Mouse (Mus musculus) thymus, adult 2 months (tissue): ENCODE data around the gene Ipcef1.

Experiments
- CTCF ChIP-seq: fragments of 200-500 bp; IDR thresholded peaks from 2 replicates; pipeline ENCODE4 v1.5.1; 2012; ENCODE audit warnings: mild to moderate bottlenecking, control low read depth, low read length, moderate library complexity, borderline replicate concordance; ENCODE audit not compliant: control insufficient read depth, poor library complexity, insufficient read depth; ENCODE audit errors: extremely low read depth
- POLR2A ChIP-seq: fragments of 200-500 bp; IDR thresholded peaks from 2 replicates; pipeline ENCODE4 v1.6.1; 2012; ENCODE audit warnings: mild to moderate bottlenecking, low read length, control low read depth, moderate library complexity; ENCODE audit not compliant: control insufficient read depth, poor library complexity, insufficient read depth; ENCODE audit errors: extremely low read depth

DNA sequence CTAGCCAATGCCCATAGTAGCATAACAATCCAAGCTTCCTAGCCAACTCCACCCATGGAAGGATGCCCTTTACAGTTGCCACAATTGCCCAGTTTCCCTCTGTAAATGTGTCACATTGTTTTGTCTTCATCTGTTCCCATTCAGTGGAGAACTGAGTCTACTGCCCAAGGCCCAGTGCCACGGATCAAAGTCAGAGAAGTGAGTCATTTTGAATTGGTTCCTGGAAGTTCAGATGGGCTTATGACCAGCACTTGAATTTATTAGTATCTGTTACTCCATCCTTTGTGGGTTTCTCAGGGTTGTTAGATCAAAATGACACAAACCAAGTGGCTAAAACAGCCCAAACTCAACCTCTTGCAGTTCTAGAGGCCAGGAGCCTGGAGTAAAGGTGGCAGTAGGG lies 5.3 kb upstream of the Ipcef1 start:
- TF ChIP-seq CTCF = no peak
- no peak for TF ChIP-seq POLR2A
